Comparison of ENCODE assay signal across 20 mouse cellular contexts in genomic region chr5:120781646-120782045, GRCm38 (mm10). TPM values are rescaled to one million over a fixed set of nuclear protein-coding genes. Genes with fewer than 3 reads are reported as not detected.
A peak's percentile ranks its signal among the peaks of the same experiment; 100 is the strongest.
DNase-seq lines count a peak whose midpoint lies in the region; ATAC-seq and TF ChIP-seq lines count a peak whose summit lies in the region.
"Had no signal": no experiment of that assay in that cellular context is flagged by ENCODE, and none has a peak within 500 bp of the region (broad histone marks: within the 10 kb centered on the region; RNA-seq: fewer than 3 reads in every experiment).

No protein-coding gene starts in this region.

- DNase-seq in embryo, embryonic 10.5 days (ENCODE audit: low spot score) = peak; percentile 5
- no peak for DNase-seq in embryo, embryonic 10 days (ENCODE audit: low spot score)
- DNase-seq in lung, embryonic 14.5 days = no peak
- DNase-seq in lung, postnatal 36 days = no peak
- DNase-seq in NIH3T3 (ENCODE audit: low read depth) = peak; percentile 16
- DNase-seq in naive thymus-derived CD4-positive, alpha-beta T cell, adult 2 months (ENCODE audit: low read depth) = peak; percentile 50
- no peak for DNase-seq in layer of hippocampus, postnatal 36 days
- no peak for DNase-seq in adrenal gland, postnatal 14 days
- DNase-seq: adrenal gland, postnatal 36 days; B cell, adult 2 months; cerebellum, adult 11 months; heart, adult 18-20 months; heart, postnatal 10 days; layer of hippocampus, adult 9-11 months had no signal

- peak; percentile 18; the same call in 1 of the 2 replicates for TF ChIP-seq CTCF in lung, embryonic 14.5 days (IDR thresholded peaks at IDR 0.05; ENCODE audit: low read depth)

- H3K36me3 ChIP-seq in lung, embryonic 14.5 days (ENCODE audit: insufficient read depth) = no peaks in the 10 kb centered on the region
- H3K36me3 ChIP-seq: hindbrain, embryonic 15.5 days; lung, embryonic 15.5 days had no signal

- no peak overlapping the region for H3K27ac ChIP-seq in lung, embryonic 14.5 days (ENCODE audit: low read depth)
- H3K27ac ChIP-seq: hindbrain, embryonic 15.5 days; lung, embryonic 15.5 days had no signal

- no peak overlapping the region for H3K4me3 ChIP-seq in lung, embryonic 14.5 days (ENCODE audit: low read depth, low read length)
- H3K4me3 ChIP-seq: hindbrain, embryonic 15.5 days; lung, embryonic 15.5 days had no signal

- H3K4me2 ChIP-seq in lung, embryonic 14.5 days = no peak overlapping the region
- H3K4me2 ChIP-seq: hindbrain, embryonic 15.5 days; lung, embryonic 15.5 days had no signal

- H3K9ac ChIP-seq in lung, embryonic 14.5 days = no peak overlapping the region
- H3K9ac ChIP-seq: hindbrain, embryonic 15.5 days; lung, embryonic 15.5 days had no signal

- 90% methylated on average over 1 of the region's 1 CpGs for WGBS in lung, embryonic 14.5 days

- no peaks in the 10 kb centered on the region for H3K9me3 ChIP-seq in lung, embryonic 14.5 days (ENCODE audit: low read depth, low read length)
- H3K9me3 ChIP-seq: hindbrain, embryonic 15.5 days; lung, embryonic 15.5 days had no signal

- H3K4me1 ChIP-seq in lung, embryonic 14.5 days (ENCODE audit: insufficient read depth) = no peaks in the 10 kb centered on the region
- H3K4me1 ChIP-seq: hindbrain, embryonic 15.5 days; lung, embryonic 15.5 days had no signal

- H3K27me3 ChIP-seq in lung, embryonic 14.5 days (ENCODE audit: insufficient read depth, low read length) = no peaks in the 10 kb centered on the region
- H3K27me3 ChIP-seq: hindbrain, embryonic 15.5 days; lung, embryonic 15.5 days had no signal

- ATAC-seq in lung, embryonic 14.5 days (ENCODE audit: insufficient read depth) = no peak
- ATAC-seq: forebrain, embryonic 14.5 days had no signal

RNA-seq across cellular contexts. Expression of gene Oas3, which starts 4.2 kb away (rescaled TPM):
- 0.05 and 0.07 TPM in 2 replicates for polyA plus RNA-seq in lung, embryonic 14.5 days (2014; fragmentation: Nextera tagmentation; extraction: Ambion mirVana)
- total RNA-seq in layer of hippocampus, postnatal 36 days (2021) = not detected
- 0.22 and 0.41 TPM in 2 replicates for total RNA-seq in adrenal gland, postnatal 14 days (2021)

RNA-seq across cellular contexts. Expression of gene Oas1e, which starts 13.7 kb away (rescaled TPM):
- polyA plus RNA-seq in lung, embryonic 14.5 days (2014; fragmentation: Nextera tagmentation; extraction: Ambion mirVana) = not detected in 2 replicates
- not detected for total RNA-seq in layer of hippocampus, postnatal 36 days (2021)
- total RNA-seq in adrenal gland, postnatal 14 days (2021) = not detected in 2 replicates
- total RNA-seq: adrenal gland, postnatal 36 days; common myeloid progenitor, adult 5-6 weeks; heart, adult 18-20 months; heart, postnatal 10 days had no signal
- polyA plus RNA-seq: kidney, embryonic 16.5 days; limb, embryonic 11.5 days; lung, embryonic 15.5 days had no signal

RNA-seq across cellular contexts. Expression of gene Oas1c, which starts 30.7 kb away (rescaled TPM):
- 0.32 and 0.68 TPM in 2 replicates for polyA plus RNA-seq in lung, embryonic 14.5 days (2014; fragmentation: Nextera tagmentation; extraction: Ambion mirVana)
- under 1 TPM in 1 of 2 experiments, not detected in 1; 0.27 TPM for total RNA-seq in layer of hippocampus, postnatal 36 days (2021)
- total RNA-seq in adrenal gland, postnatal 14 days (2021) = 0.89 and 1.8 TPM in 2 replicates

RNA-seq across cellular contexts. Expression of gene Oas2, which starts 32.0 kb away (rescaled TPM):
- 0.28 and 0.57 TPM in 2 replicates for polyA plus RNA-seq in lung, embryonic 14.5 days (2014; fragmentation: Nextera tagmentation; extraction: Ambion mirVana)
- under 1 TPM in 1 of 2 experiments, not detected in 1; 0.30 TPM for total RNA-seq in layer of hippocampus, postnatal 36 days (2021)
- total RNA-seq in adrenal gland, postnatal 14 days (2021) = 0.08 and 0.30 TPM in 2 replicates

Comparison
In these comparisons a context has a peak if more than half of its experiments do, and no peak if none do; other contexts are left out.
1. DNase-seq: peak in embryo, embryonic 10.5 days (single experiment), NIH3T3 (single experiment) and naive thymus-derived CD4-positive, alpha-beta T cell, adult 2 months (single experiment); none in embryo, embryonic 10 days (single experiment), lung, embryonic 14.5 days (single experiment), lung, postnatal 36 days (single experiment), layer of hippocampus, postnatal 36 days (0 of 2) and adrenal gland, postnatal 14 days (single experiment).